Mouse (Mus musculus) heart, adult 2 months (tissue): ENCODE results near the gene Nup107. TPM values are rescaled to one million over a fixed set of nuclear protein-coding genes. Genes with fewer than 3 reads are reported as not detected.
"Not testable (repeated sequence)": the region's sequence is repeated elsewhere in the genome, so short reads cannot be mapped to it uniquely, and the experiment has no call there.

ENCODE experiments used
- DNase-seq, 2 experiments: peaks; one replicate each; pipeline ENCODE4 v3.0.0; 2021
- H3K27ac ChIP-seq: fragments of 200-600 bp; 2 replicates; pipeline ENCODE4 v1.8.1; 2022
- H3K27me3 ChIP-seq: fragments of 200-500 bp; 2 replicates; pipeline ENCODE4 v1.6.1; 2012; ENCODE audit warnings: mild to moderate bottlenecking, low read length, inconsistent platforms, mixed read lengths; ENCODE audit not compliant: control insufficient read depth, insufficient read depth
- H3K36me3 ChIP-seq: fragments of 200-500 bp; 2 replicates; pipeline ENCODE4 v1.6.1; 2012; ENCODE audit warnings: low read length, inconsistent platforms; ENCODE audit not compliant: control insufficient read depth, insufficient read depth
- H3K4me1 ChIP-seq: fragments of 200-500 bp; 2 replicates; pipeline ENCODE4 v1.6.1; 2011; ENCODE audit warnings: low read length; ENCODE audit not compliant: control insufficient read depth, insufficient read depth
- H3K4me3 ChIP-seq: fragments of 200-600 bp; 2 replicates; pipeline ENCODE4 v1.8.1; 2022
- H3K79me2 ChIP-seq: fragments of 200-500 bp; replicated peaks from 2 replicates; pipeline ENCODE4 v1.6.1; 2012; ENCODE audit warnings: mild to moderate bottlenecking, inconsistent platforms, low read length, moderate library complexity, mixed read lengths; ENCODE audit not compliant: control insufficient read depth, insufficient read depth
- H3K9ac ChIP-seq: fragments of 200-500 bp; 2 replicates; pipeline ENCODE4 v1.6.1; 2012; ENCODE audit warnings: low read depth, mild to moderate bottlenecking, control low read depth, inconsistent platforms, low read length, mixed read lengths
- CTCF ChIP-seq: fragments of 200-600 bp; IDR thresholded peaks from 2 replicates; pipeline ENCODE4 v1.8.1; 2022; ENCODE audit warnings: antibody characterized with exemption, mild to moderate bottlenecking, moderate library complexity
- EP300 ChIP-seq: fragments of 200-500 bp; IDR thresholded peaks from 2 replicates; pipeline ENCODE4 v1.6.1; 2011; ENCODE audit warnings: low read depth, low read length, control low read depth; ENCODE audit not compliant: insufficient read depth
- POLR2A ChIP-seq: fragments of 200-500 bp; IDR thresholded peaks from 2 replicates; pipeline ENCODE4 v1.6.1; 2011; ENCODE audit warnings: mild to moderate bottlenecking, low read depth, low read length, control low read depth; ENCODE audit not compliant: insufficient read depth
- WGBS: fragments of 180-500 bp; shearing (Covaris S2); methylation state at CpG from one replicate; pipeline ENCODE4 v1.1.7; 2018; 5-methylcytosine and 5-hydroxymethylcytosine counted together
- intact Hi-C: fragments of 180-260 bp; cut with DNase I; formaldehyde crosslinking; loops from one replicate; pipeline ENCODE4 v1.15.1; 2025
- polyA plus RNA-seq: library from polyadenylated mRNA; depleted of rRNA; stranded (reverse); fragments of >200 nt; gene quantifications from 2 replicates; pipeline ENCODE4 v1.2.3, GENCODE M21; 2012
- total RNA-seq, 2 experiments: library from RNA; stranded (reverse); gene quantifications; 2 replicates each; pipeline ENCODE4 v1.2.3; 2021

The Nup107 gene
- total and polyA plus RNA-seq, 3 experiments = 4.9 to 8.6 (median 7.0) TPM

- Histone ChIP-seq H3K36me3 (no peaks in the 10 kb centered on the region), H3K4me1 (no peaks in the 10 kb centered on the region), H3K27ac (no peak overlapping the region), H3K9ac (no peak overlapping the region), H3K4me3 (no peak overlapping the region), H3K27me3 (no peaks in the 10 kb centered on the region), H3K79me2 (no peaks in the 10 kb centered on the region)
- DNase-seq = no peak
- 85% methylated on average over 9 of the region's 9 CpGs for WGBS
- intact Hi-C loops = no loop called here
- TF ChIP-seq EP300 (no peak), POLR2A (no peak), CTCF (no peak)
Observed at GRCm38 (mm10) chr10:117740921-117741320, 51.6 kb downstream of the Nup107 start.

GRCm38 (mm10) chr10:117740171-117740570, 52.3 kb downstream of the Nup107 start:
- Histone ChIP-seq H3K9ac (no peak overlapping the region), H3K27ac (no peak overlapping the region), H3K27me3 (no peaks in the 10 kb centered on the region), H3K79me2 (no peaks in the 10 kb centered on the region), H3K4me3 (no peak overlapping the region), H3K4me1 (no peaks in the 10 kb centered on the region), H3K36me3 (no peaks in the 10 kb centered on the region)
- intact Hi-C loops = no loop called here
- TF ChIP-seq POLR2A (no peak), CTCF (no peak), EP300 (no peak)
- no peak for DNase-seq
- 95% methylated on average over 10 of the region's 10 CpGs for WGBS

GRCm38 (mm10) chr10:117739648-117739948, 52.9 kb downstream of the Nup107 start:
- no peaks in the 10 kb centered on the region for H3K27me3 ChIP-seq
- intact Hi-C loops = no loop called here
- no peak for DNase-seq
- H3K36me3 ChIP-seq = no peaks in the 10 kb centered on the region
- TF ChIP-seq CTCF = no peak
- TF ChIP-seq EP300 = no peak
- TF ChIP-seq POLR2A = no peak
- no peak overlapping the region for H3K27ac ChIP-seq
- no peak overlapping the region for H3K4me3 ChIP-seq
- H3K79me2 ChIP-seq = no peaks in the 10 kb centered on the region
- WGBS = 97% methylated on average over 6 of the region's 6 CpGs
- no peak overlapping the region for H3K9ac ChIP-seq
- no peaks in the 10 kb centered on the region for H3K4me1 ChIP-seq

GRCm38 (mm10) chr10:117738928-117739647, 53.4 kb downstream of the Nup107 start:
- H3K27me3 ChIP-seq = no peaks in the 10 kb centered on the region
- no peaks in the 10 kb centered on the region for H3K36me3 ChIP-seq
- no peak overlapping the region for H3K27ac ChIP-seq
- no peaks in the 10 kb centered on the region for H3K4me1 ChIP-seq
- H3K79me2 ChIP-seq = no peaks in the 10 kb centered on the region
- no peak overlapping the region for H3K4me3 ChIP-seq
- intact Hi-C loops = no loop called here
- H3K9ac ChIP-seq = no peak overlapping the region
- TF ChIP-seq CTCF = no peak
- TF ChIP-seq EP300 = no peak
- no peak for TF ChIP-seq POLR2A
- no peak for DNase-seq
- WGBS = 94% methylated on average over 15 of the region's 15 CpGs

- Histone ChIP-seq H3K9ac (no peak overlapping the region), H3K27ac (no peak overlapping the region), H3K27me3 (no peaks in the 10 kb centered on the region), H3K36me3 (no peaks in the 10 kb centered on the region), H3K4me1 (no peaks in the 10 kb centered on the region), H3K79me2 (no peaks in the 10 kb centered on the region), H3K4me3 (no peak overlapping the region)
- DNase-seq = no peak
- intact Hi-C loops = no loop called here
- 92% methylated on average over 13 of the region's 13 CpGs for WGBS
- no peak for TF ChIP-seq CTCF
- TF ChIP-seq POLR2A = no peak
- no peak for TF ChIP-seq EP300
Observed at GRCm38 (mm10) chr10:117738140-117738921, 54.2 kb downstream of the Nup107 start.

GRCm38 (mm10) chr10:117737498-117737897, 55.0 kb downstream of the Nup107 start:
- H3K9ac ChIP-seq, H3K4me3 ChIP-seq, H3K79me2 ChIP-seq, H3K27ac ChIP-seq, H3K27me3 ChIP-seq, H3K4me1 ChIP-seq, intact Hi-C loops, H3K36me3 ChIP-seq, DNase-seq: not testable (repeated sequence)
- WGBS = 96% methylated on average over 8 of the region's 8 CpGs
